Mouse (Mus musculus) MEL (cell line): ENCODE data around the gene Cdc42ep4. TPM values are rescaled to one million over a fixed set of nuclear protein-coding genes. Genes with fewer than 3 reads are reported as not detected.

Source experiments
- DNase-seq: peaks from one replicate; pipeline ENCODE4 v3.0.0; 2011; ENCODE audit warnings: low read depth, low spot score
- H3K27ac ChIP-seq: 2 replicates; pipeline ENCODE4 v1.5.1; 2012; ENCODE audit warnings: low read depth, mild to moderate bottlenecking, control low read depth, low read length, moderate library complexity; ENCODE audit not compliant: control insufficient read depth
- H3K27me3 ChIP-seq, 2 experiments: fragments of 150-350 bp in 1 of 2; sonication (generic) in 1 of 2; 2 replicates each; pipeline ENCODE4 v1.6.1; 2012; ENCODE audit warnings: low read length in 2 of 2, mild to moderate bottlenecking in 2 of 2, improper control_type of control experiment in 1 of 2, moderate library complexity in 1 of 2; ENCODE audit not compliant: insufficient read depth in 2 of 2, control insufficient read depth in 1 of 2
- H3K36me3 ChIP-seq, 2 experiments: 2 replicates each; pipeline ENCODE4 v1.6.1; 2012 to 2014; ENCODE audit warnings: low read length in 2 of 2, improper control_type of control experiment in 1 of 2, inconsistent platforms in 1 of 2, mild to moderate bottlenecking in 1 of 2; ENCODE audit not compliant: insufficient read depth in 2 of 2, control insufficient read depth in 1 of 2
- H3K4me1 ChIP-seq, 2 experiments: fragments of 150-350 bp in 1 of 2; sonication (generic) in 1 of 2; 2 replicates each; pipeline ENCODE4 v1.6.1; 2012; ENCODE audit warnings: low read length in 2 of 2, improper control_type of control experiment in 1 of 2, mild to moderate bottlenecking in 1 of 2; ENCODE audit not compliant: insufficient read depth in 2 of 2, control insufficient read depth in 1 of 2
- H3K4me3 ChIP-seq, 2 experiments: fragments of 150-350 bp in 1 of 2; sonication (generic) in 1 of 2; 2 replicates each; pipeline ENCODE4 v1.5.1; 2012; ENCODE audit warnings: low read depth in 2 of 2, low read length in 2 of 2, mild to moderate bottlenecking in 2 of 2, moderate library complexity in 2 of 2, control low read depth in 1 of 2, improper control_type of control experiment in 1 of 2; ENCODE audit not compliant: control insufficient read depth in 1 of 2, insufficient read depth in 1 of 2
- H3K79me2 ChIP-seq: 2 replicates; pipeline ENCODE4 v1.6.1; 2012; ENCODE audit warnings: mild to moderate bottlenecking, low read length, moderate library complexity; ENCODE audit not compliant: control insufficient read depth, poor library complexity, insufficient read depth
- H3K9ac ChIP-seq: 2 replicates; pipeline ENCODE4 v1.6.1; 2012; ENCODE audit warnings: low read depth, mild to moderate bottlenecking, control low read depth, low read length, moderate library complexity; ENCODE audit not compliant: control insufficient read depth, poor library complexity, severe bottlenecking
- H3K9me3 ChIP-seq: fragments of 150-350 bp; sonication (generic); replicated peaks from 2 replicates; pipeline ENCODE4 v1.6.1; 2012; ENCODE audit warnings: mild to moderate bottlenecking, low read length, improper control_type of control experiment, moderate library complexity; ENCODE audit not compliant: insufficient read depth
- CHD1 ChIP-seq: IDR thresholded peaks from 2 replicates; pipeline ENCODE4 v1.6.1; 2012; ENCODE audit warnings: low read depth, mild to moderate bottlenecking, inconsistent platforms, low read length, improper control_type of control experiment
- CHD2 ChIP-seq: IDR thresholded peaks from 2 replicates; pipeline ENCODE4 v1.6.1; 2011; ENCODE audit warnings: low read length, improper control_type of control experiment
- EP300 ChIP-seq, 2 experiments: IDR thresholded peaks; 2 replicates each; pipeline ENCODE4 v1.6.1; 2011; ENCODE audit warnings: improper control_type of control experiment in 2 of 2, low read length in 2 of 2, low read depth in 1 of 2, mild to moderate bottlenecking in 1 of 2
- GABPA ChIP-seq: IDR thresholded peaks from 2 replicates; pipeline ENCODE4 v1.6.1; 2012; ENCODE audit warnings: low read depth, mild to moderate bottlenecking, inconsistent platforms, low read length, improper control_type of control experiment, moderate library complexity
- GATA1 ChIP-seq: IDR thresholded peaks from 2 replicates; pipeline ENCODE4 v1.6.1; 2011; ENCODE audit warnings: low read depth, low read length, improper control_type of control experiment
- MYB ChIP-seq: IDR thresholded peaks from 2 replicates; pipeline ENCODE4 v1.6.1; 2011; ENCODE audit warnings: mild to moderate bottlenecking, low read depth, low read length, improper control_type of control experiment
- MYC ChIP-seq: IDR thresholded peaks from 2 replicates; pipeline ENCODE4 v1.6.1; 2011; ENCODE audit warnings: low read depth, mild to moderate bottlenecking, low read length, improper control_type of control experiment, moderate library complexity
- NELFE ChIP-seq: IDR thresholded peaks from 2 replicates; pipeline ENCODE4 v1.6.1; 2011; ENCODE audit warnings: low read depth, low read length, improper control_type of control experiment
- NRF1 ChIP-seq: IDR thresholded peaks from 2 replicates; pipeline ENCODE4 v1.6.1; 2014; ENCODE audit warnings: low read depth, mild to moderate bottlenecking, inconsistent platforms, low read length, improper control_type of control experiment, moderate library complexity; ENCODE audit not compliant: poor library complexity, insufficient read depth, severe bottlenecking
- POLR2AphosphoS2 ChIP-seq: IDR thresholded peaks from 2 replicates; pipeline ENCODE4 v1.6.1; 2011; ENCODE audit warnings: low read length, improper control_type of control experiment
- POLR2AphosphoS5 ChIP-seq: IDR thresholded peaks from 2 replicates; pipeline ENCODE4 v1.6.1; 2012; ENCODE audit warnings: low read depth, borderline replicate concordance, mild to moderate bottlenecking, inconsistent platforms, low read length, moderate library complexity, mixed read lengths
- RAD21 ChIP-seq: IDR thresholded peaks from 2 replicates; pipeline ENCODE4 v1.6.1; 2011; ENCODE audit warnings: mild to moderate bottlenecking, low read depth, low read length, improper control_type of control experiment
- SIN3A ChIP-seq: IDR thresholded peaks from 2 replicates; pipeline ENCODE4 v1.6.1; 2012; ENCODE audit warnings: low read length, improper control_type of control experiment, inconsistent platforms
- TAL1 ChIP-seq: IDR thresholded peaks from 2 replicates; pipeline ENCODE4 v1.6.1; 2012; ENCODE audit warnings: mild to moderate bottlenecking, inconsistent platforms, low read length, moderate library complexity, mixed read lengths
- TBP ChIP-seq: IDR thresholded peaks from 2 replicates; pipeline ENCODE4 v1.8.0; 2011; ENCODE audit warnings: low read depth, low read length, improper control_type of control experiment
- TCF12 ChIP-seq: IDR thresholded peaks from 2 replicates; pipeline ENCODE4 v1.6.1; 2014; ENCODE audit warnings: low read depth, mild to moderate bottlenecking, inconsistent platforms, low read length, improper control_type of control experiment, moderate library complexity
- USF1 ChIP-seq: IDR thresholded peaks from 2 replicates; pipeline ENCODE4 v1.6.1; 2014; ENCODE audit warnings: low read depth, mild to moderate bottlenecking, inconsistent platforms, low read length, improper control_type of control experiment, moderate library complexity
- ZC3H11A ChIP-seq: IDR thresholded peaks from 2 replicates; pipeline ENCODE4 v1.6.1; 2012; ENCODE audit warnings: low read depth, mild to moderate bottlenecking, inconsistent platforms, low read length, improper control_type of control experiment
- ZKSCAN1 ChIP-seq: IDR thresholded peaks from 2 replicates; pipeline ENCODE4 v1.6.1; 2012; ENCODE audit warnings: low read depth, mild to moderate bottlenecking, inconsistent platforms, low read length, improper control_type of control experiment, moderate library complexity
- ZMIZ1 ChIP-seq: IDR thresholded peaks from 2 replicates; pipeline ENCODE4 v1.6.1; 2012; ENCODE audit warnings: low read depth, mild to moderate bottlenecking, inconsistent platforms, low read length, improper control_type of control experiment, moderate library complexity
- ZNF384 ChIP-seq: IDR thresholded peaks from 2 replicates; pipeline ENCODE4 v1.6.1; 2012; ENCODE audit warnings: low read depth, mild to moderate bottlenecking, inconsistent platforms, low read length, improper control_type of control experiment
- polyA plus RNA-seq, 2 experiments: library from polyadenylated mRNA; stranded (reverse) in 1 of 2; unstranded in 1 of 2; fragments of >175 nt in 1 of 2; fragments of >200 nt in 1 of 2; gene quantifications; 2 replicates each; pipeline versions ENCODE4 v1.2.1 to v1.2.4; 2012; ENCODE audit warnings: low replicate concordance in 2 of 2, low read depth in 1 of 2; ENCODE audit not compliant: insufficient read length in 2 of 2, insufficient read depth in 1 of 2, missing spikeins in 1 of 2
- total RNA-seq: library from RNA; depleted of rRNA; stranded (reverse); fragments of 300-350 nt; gene quantifications from 2 replicates; pipeline ENCODE4 v1.2.3, GENCODE M21; 2012

Cdc42ep4 gene
- total and polyA plus RNA-seq, 3 experiments = 27.7 to 39.0 TPM; not detected in 1

DNA sequence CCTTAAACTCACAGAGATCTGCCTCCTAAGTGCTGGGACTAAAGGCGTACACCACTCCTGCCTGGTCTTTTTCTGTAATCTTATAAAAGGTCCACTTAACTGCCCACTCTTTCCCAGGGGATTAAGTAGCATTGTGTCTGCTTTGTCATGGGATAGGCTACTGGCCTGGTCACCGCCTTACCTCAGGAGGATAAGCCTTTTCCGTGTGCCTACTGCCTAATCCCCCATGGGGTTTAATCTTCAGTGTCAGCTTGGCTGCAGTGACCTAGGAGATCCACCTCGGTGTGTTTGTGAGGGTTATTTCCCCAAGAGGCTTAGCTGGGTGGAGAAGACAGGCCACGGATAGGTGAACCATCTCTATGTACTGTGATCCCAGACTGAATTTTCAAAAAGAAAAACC lies 54.1 kb downstream of the Cdc42ep4 start:
- Histone ChIP-seq H3K27me3 (no peaks in the 10 kb centered on the region), H3K36me3 (peaks cover 0 to 2% of the 10 kb centered on the region in 2 experiments; a peak in 2 of 4 replicates), H3K27ac (no peak overlapping the region), H3K4me3 (no peak overlapping the region), H3K4me1 (no peaks in the 10 kb centered on the region), H3K79me2 (no peaks in the 10 kb centered on the region), H3K9me3 (no peaks in the 10 kb centered on the region), H3K9ac (no peak overlapping the region)
- no peak for DNase-seq
- TF ChIP-seq TAL1 (no peak), NRF1 (no peak), EP300 (IDR thresholded peaks at IDR 0.05; ENCODE audit: low read depth in 1 of 2, low read length in 2 of 2) (no peak)

DNA sequence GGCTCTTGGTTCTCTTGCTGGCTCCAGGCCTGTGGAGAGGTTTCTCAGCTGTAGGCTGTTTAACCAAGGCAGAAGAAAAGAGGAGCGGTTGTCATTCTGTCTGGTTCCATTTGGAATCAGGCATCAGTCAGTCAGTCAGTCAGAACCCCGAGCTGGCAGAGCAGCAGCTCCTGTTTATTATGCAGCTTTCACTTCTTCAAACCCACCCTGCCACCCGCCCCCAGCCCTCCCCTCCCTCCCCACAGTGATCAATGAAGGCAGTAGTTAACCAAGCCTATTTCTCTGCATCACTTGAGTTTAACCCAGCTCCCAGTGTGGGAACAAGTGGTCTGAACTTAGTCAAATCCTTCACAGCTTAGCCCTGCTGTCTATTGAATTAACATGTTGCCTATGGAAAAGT lies 59.8 kb downstream of the Cdc42ep4 start:
- Histone ChIP-seq H3K9me3 (no peaks in the 10 kb centered on the region), H3K79me2 (peaks cover 26% of the 10 kb centered on the region), H3K27ac (no peak overlapping the region), H3K4me3 (no peak overlapping the region), H3K27me3 (no peaks in the 10 kb centered on the region), H3K36me3 (peaks cover 2 to 3% of the 10 kb centered on the region in 2 experiments), H3K9ac (no peak overlapping the region), H3K4me1 (no peaks in the 10 kb centered on the region; a peak in 1 of 4 replicates)
- DNase-seq = no peak
- no peak for TF ChIP-seq TBP
- TF ChIP-seq TAL1 = no peak
- TF ChIP-seq MYB = no peak
- TF ChIP-seq CHD1 = no peak
- TF ChIP-seq EP300 (IDR thresholded peaks at IDR 0.05; ENCODE audit: low read depth in 1 of 2, low read length in 2 of 2) = no peak
- TF ChIP-seq TCF12 = no peak
- no peak for TF ChIP-seq ZKSCAN1
- no peak for TF ChIP-seq GABPA
- no peak for TF ChIP-seq ZMIZ1
- no peak for TF ChIP-seq MYC
- TF ChIP-seq POLR2AphosphoS5 = no peak
- TF ChIP-seq SIN3A = no peak
- TF ChIP-seq POLR2AphosphoS2 = no peak
- TF ChIP-seq NELFE = no peak
- no peak for TF ChIP-seq ZC3H11A
- no peak for TF ChIP-seq CHD2
- no peak for TF ChIP-seq USF1
- no peak for TF ChIP-seq RAD21
- TF ChIP-seq GATA1 = no peak
- TF ChIP-seq ZNF384 = no peak
